Mouse (Mus musculus) kidney, embryonic 16.5 days (tissue): ENCODE data around the gene Gpr157. TPM values are rescaled to one million over a fixed set of nuclear protein-coding genes. Genes with fewer than 3 reads are reported as not detected.
A peak's percentile ranks its signal among the peaks of the same experiment; 100 is the strongest.

Source experiments
- ATAC-seq: fragments of 200-750 bp; cut with Nextera tagmentation; 2 replicates; pipeline ENCODE4 v1.8.0; 2017; ENCODE audit warnings: moderate TSS enrichment; ENCODE audit not compliant: low FRiP score, low TSS enrichment
- H3K27ac ChIP-seq: fragments of 300-500 bp; sonication (generic); 2 replicates; pipeline ENCODE4 v1.5.1; 2014; ENCODE audit warnings: low read length
- H3K27me3 ChIP-seq: fragments of 300-500 bp; sonication (generic); 2 replicates; pipeline ENCODE4 v1.6.1; 2014; ENCODE audit warnings: low read length, control low read depth, mixed read lengths; ENCODE audit not compliant: insufficient read depth
- H3K36me3 ChIP-seq: fragments of 300-500 bp; sonication (generic); 2 replicates; pipeline ENCODE4 v1.6.1; 2014; ENCODE audit warnings: low read length, control low read depth, mixed read lengths; ENCODE audit not compliant: insufficient read depth
- H3K4me1 ChIP-seq: fragments of 300-500 bp; sonication (generic); 2 replicates; pipeline ENCODE4 v1.6.1; 2014; ENCODE audit warnings: low read length, control low read depth, mixed read lengths; ENCODE audit not compliant: insufficient read depth
- H3K4me2 ChIP-seq: fragments of 300-500 bp; sonication (generic); replicated peaks from 2 replicates; pipeline ENCODE4 v1.6.1; 2014; ENCODE audit warnings: low read depth, low read length
- H3K4me3 ChIP-seq: fragments of 300-500 bp; sonication (generic); 2 replicates; pipeline ENCODE4 v1.5.1; 2014; ENCODE audit warnings: mild to moderate bottlenecking, low read length
- H3K9ac ChIP-seq: fragments of 300-500 bp; sonication (generic); replicated peaks from 2 replicates; pipeline ENCODE4 v1.6.1; 2014; ENCODE audit warnings: low read length
- H3K9me3 ChIP-seq: fragments of 300-500 bp; sonication (generic); 2 replicates; pipeline ENCODE4 v1.6.1; 2016; ENCODE audit warnings: low read length, control low read depth
- WGBS: fragments of 180-500 bp; shearing (Covaris S2); extraction: QIAGEN DNeasy Blood & Tissue Kit; methylation state at CpG from one replicate; pipeline ENCODE4 v1.1.7; 2014; 5-methylcytosine and 5-hydroxymethylcytosine counted together
- polyA plus RNA-seq: library from polyadenylated mRNA; unstranded; fragments of >200 nt; fragmentation: Nextera tagmentation; extraction: Ambion mirVana; gene quantifications from 2 replicates; pipeline ENCODE4 v1.2.1, GENCODE M21; 2015

The Gpr157 gene
- polyA plus RNA-seq, 1 experiment from 2014 or later, result 0.40 TPM

DNA sequence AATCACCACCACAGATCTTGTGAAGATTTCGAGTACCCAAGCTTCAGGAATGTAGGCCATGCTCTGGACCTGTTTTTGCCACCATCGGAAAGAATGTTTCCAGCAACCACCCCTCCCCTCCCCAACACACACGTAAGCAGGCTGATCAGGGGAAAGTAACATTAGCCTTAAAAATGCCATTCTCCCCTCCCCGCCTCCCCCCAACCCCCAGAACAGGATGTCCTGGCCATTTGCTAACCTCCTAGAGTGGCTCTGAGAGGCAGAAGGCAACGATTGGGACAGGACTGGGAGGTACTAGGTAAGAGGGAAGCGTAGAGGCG lies 364 bp upstream of the Gpr157 start:
- H3K36me3 ChIP-seq, result no peaks in the 10 kb centered on the region
- H3K9me3 ChIP-seq, result no peaks in the 10 kb centered on the region
- no peak for ATAC-seq
- no peaks in the 10 kb centered on the region; the same call in 1 of the 2 replicates for H3K27me3 ChIP-seq
- H3K4me2 ChIP-seq, result peak overlapping the region; percentile 100
- peak overlapping the region; percentile 70 for H3K4me3 ChIP-seq
- H3K4me1 ChIP-seq, result peaks cover 10% of the 10 kb centered on the region
- H3K27ac ChIP-seq, result no peak overlapping the region; the same call in 1 of the 2 replicates
- whole genome bisulfite sequencing, result 2% methylated on average over 7 of the region's 7 CpGs
- H3K9ac ChIP-seq, result peak overlapping the region; percentile 54; the same call in 1 of the 2 replicates

DNA sequence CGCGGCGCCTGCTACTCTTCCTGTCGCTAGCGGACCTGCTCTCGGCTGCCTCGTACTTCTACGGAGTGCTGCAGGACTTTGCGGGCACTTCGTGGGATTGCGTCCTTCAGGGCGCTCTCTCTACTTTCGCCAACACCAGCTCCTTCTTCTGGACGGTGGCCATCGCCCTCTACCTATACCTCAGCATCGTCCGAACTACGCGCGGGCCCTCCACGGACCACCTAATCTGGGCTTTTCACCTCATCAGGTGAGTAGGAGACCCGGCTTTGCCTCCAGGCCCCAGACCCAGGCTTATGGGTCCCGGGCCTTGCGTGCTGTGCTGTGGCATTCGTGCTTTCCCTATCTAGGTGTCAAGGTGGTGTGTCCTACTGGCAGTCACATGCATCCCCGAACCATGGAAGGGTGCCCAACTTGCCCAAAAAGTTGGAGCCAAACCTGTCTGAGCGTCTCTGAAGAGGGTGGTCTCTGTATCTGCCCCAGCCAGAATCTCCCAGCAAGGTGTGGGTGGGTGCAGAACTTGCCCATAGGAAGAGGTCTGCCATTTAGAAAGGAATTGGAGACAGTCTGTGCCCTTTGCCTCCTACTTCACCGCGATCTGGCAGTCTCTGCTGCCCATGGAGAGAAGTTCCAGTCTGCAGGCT lies 845 bp downstream of the Gpr157 start:
- Histone ChIP-seq H3K27me3 (no peaks in the 10 kb centered on the region; the same call in 1 of the 2 replicates), H3K4me1 (peaks cover 10% of the 10 kb centered on the region), H3K36me3 (no peaks in the 10 kb centered on the region), H3K4me2 (peak overlapping the region; percentile 100), H3K4me3 (peak overlapping the region; percentile 70), H3K27ac (peak overlapping the region; percentile 8; the same call in 1 of the 2 replicates), H3K9ac (peak overlapping the region; percentile 70), H3K9me3 (no peaks in the 10 kb centered on the region)
- ATAC-seq, result no peak
- 16% methylated on average over 29 of the region's 29 CpGs for WGBS

DNA sequence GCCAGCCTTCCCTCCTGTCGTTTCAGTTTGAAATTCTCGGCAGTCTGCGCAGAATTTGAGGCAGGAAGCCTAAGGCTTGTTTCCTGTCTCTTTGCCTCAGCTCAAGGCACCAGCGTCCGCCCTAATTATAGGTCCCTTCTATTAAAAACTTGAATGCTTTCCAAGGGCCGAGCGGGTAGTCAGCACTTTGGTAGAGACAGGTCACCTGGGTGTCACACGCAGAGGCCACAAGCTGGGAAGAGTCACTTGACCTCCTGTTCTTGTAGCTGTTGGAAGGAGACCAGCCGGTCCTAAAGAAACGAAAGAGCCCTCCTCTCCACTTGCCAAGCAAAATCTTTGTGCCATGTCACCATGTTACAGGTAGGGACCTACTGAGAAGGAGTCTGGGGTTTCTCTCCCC lies 2.0 kb downstream of the Gpr157 start:
- 68% methylated on average over 10 of the region's 10 CpGs for WGBS
- Histone ChIP-seq H3K9me3 (no peaks in the 10 kb centered on the region), H3K4me1 (peaks cover 19% of the 10 kb centered on the region), H3K27me3 (no peaks in the 10 kb centered on the region; the same call in 1 of the 2 replicates), H3K4me3 (no peak overlapping the region), H3K27ac (no peak overlapping the region), H3K9ac (no peak overlapping the region), H3K36me3 (no peaks in the 10 kb centered on the region), H3K4me2 (no peak overlapping the region; the same call in 1 of the 2 replicates)
- ATAC-seq, result no peak

DNA sequence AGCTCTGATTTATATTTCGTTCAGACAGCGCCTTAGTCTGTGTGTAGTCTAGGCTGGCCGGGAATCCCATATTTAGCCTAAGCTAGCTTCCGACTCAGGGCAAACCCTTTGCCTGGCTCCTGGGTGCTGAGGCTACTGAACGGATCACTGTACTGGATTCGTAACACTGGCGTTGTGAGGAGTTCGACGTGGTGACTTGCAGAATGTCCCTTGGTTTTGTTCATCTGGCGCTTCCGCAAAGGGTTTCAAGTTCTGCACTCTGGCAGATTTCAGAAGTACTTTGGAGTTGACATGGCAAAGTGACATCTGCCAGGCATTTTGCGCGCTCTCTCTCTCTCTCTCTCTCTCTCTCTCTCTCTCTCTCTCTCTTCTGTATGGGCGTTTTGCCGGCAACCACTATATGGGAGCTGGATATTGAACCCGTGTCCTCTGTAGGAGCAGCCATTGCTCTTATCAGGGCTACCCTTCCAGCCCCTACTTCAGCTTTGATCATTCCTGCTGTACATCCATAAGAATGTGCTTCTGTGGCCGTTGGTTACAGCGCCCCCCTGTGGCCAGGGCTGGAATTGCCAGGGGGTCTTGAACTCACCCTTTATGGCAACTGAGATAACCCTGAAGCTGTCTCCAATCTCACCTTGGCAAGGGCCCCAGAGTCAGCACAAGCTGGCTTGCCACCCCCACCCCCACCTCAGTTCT lies 4.9 kb downstream of the Gpr157 start:
- H3K36me3 ChIP-seq, result no peaks in the 10 kb centered on the region
- no peaks in the 10 kb centered on the region for H3K9me3 ChIP-seq
- H3K9ac ChIP-seq, result no peak overlapping the region
- ATAC-seq, result no peak
- no peaks in the 10 kb centered on the region; the same call in 1 of the 2 replicates for H3K27me3 ChIP-seq
- H3K4me3 ChIP-seq, result no peak overlapping the region
- no peak overlapping the region for H3K4me2 ChIP-seq
- 83% methylated on average over 18 of the region's 18 CpGs for WGBS
- no peak overlapping the region for H3K27ac ChIP-seq
- H3K4me1 ChIP-seq, result peaks cover 25% of the 10 kb centered on the region

DNA sequence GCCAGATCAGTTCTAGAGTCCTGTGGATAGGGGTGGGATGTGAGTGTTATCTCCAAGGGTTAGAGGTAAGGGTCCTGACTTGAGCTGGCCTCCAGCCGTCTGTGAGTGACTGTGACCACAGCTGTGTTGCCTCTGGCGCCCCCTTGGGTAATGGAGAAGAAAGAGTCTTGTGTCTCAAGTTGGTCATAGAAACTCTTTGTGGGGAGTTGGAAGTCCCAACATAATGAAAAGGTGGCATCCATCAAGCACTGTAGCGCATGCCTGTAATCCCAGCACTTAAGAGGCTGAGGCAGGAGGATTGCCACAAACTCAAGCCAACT lies 5.4 kb downstream of the Gpr157 start:
- WGBS, result 55% methylated on average over 3 of the region's 3 CpGs
- no peak overlapping the region for H3K9ac ChIP-seq

DNA sequence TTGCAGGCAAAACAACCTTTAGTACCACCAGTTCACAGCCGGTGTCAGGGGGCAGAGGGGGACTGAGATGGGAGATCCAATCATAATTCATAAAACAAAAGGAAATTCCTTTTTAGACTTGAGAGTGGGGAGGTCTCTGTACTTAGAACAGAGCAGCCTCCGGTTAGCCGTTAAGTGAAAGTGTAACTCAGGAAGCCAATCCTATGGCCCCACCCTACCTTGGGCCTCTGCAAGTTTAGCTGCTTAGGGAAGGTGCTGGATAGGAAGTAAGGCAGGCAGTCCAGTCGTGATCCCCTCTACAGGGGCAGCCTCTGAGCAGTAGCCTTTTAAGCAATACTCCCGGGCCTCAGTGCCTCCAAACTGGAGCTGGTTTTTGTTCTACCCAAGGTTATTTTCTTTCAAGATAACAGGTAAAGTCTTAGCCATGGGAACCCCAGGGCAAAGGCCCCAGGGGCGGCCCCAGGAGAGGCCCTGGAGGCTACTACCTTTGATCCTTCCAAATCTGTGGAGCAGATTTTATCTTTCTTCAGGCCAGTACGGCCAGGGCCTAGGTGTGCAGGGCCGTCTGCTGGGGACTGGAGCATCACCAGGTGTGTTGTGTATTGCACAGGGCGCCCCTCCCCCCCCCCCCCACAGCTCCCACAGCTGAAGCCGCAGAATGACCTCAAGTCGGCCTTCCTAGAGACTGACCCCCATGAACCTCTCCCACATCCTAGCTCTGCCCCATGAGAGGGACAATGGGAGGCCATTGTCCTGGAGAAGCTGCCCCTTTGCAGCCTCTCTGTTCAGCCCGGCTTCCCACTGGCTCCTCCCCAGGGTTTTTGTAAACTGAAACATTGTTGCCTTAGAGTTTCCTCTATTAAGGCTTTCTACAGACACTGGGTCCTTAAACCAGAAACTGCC lies 6.6 kb downstream of the Gpr157 start:
- no peak overlapping the region; the same call in 1 of the 2 replicates for H3K4me2 ChIP-seq
- ATAC-seq, result 0 out of 2 replicates have a peak, but pooled peaks have one; percentile 37
- H3K36me3 ChIP-seq, result no peaks in the 10 kb centered on the region
- no peaks in the 10 kb centered on the region for H3K9me3 ChIP-seq
- H3K4me1 ChIP-seq, result peaks cover 18% of the 10 kb centered on the region
- H3K4me3 ChIP-seq, result no peak overlapping the region
- 0 out of 2 replicates have a peak overlapping the region, but pooled peaks have one; percentile 24 for H3K9ac ChIP-seq
- no peak overlapping the region for H3K27ac ChIP-seq
- 29% methylated on average over 12 of the region's 12 CpGs for WGBS
- H3K27me3 ChIP-seq, result no peaks in the 10 kb centered on the region

More for the DNA sequence above, 5.4 kb downstream of the Gpr157 start:
- no peaks in the 10 kb centered on the region; the same call in 1 of the 2 replicates for H3K27me3 ChIP-seq
- H3K4me1 ChIP-seq, result peaks cover 25% of the 10 kb centered on the region
- no peak overlapping the region for H3K4me3 ChIP-seq
- H3K27ac ChIP-seq, result no peak overlapping the region
- ATAC-seq, result no peak
- H3K9me3 ChIP-seq, result no peaks in the 10 kb centered on the region
- no peak overlapping the region for H3K4me2 ChIP-seq
- H3K36me3 ChIP-seq, result no peaks in the 10 kb centered on the region

DNA sequence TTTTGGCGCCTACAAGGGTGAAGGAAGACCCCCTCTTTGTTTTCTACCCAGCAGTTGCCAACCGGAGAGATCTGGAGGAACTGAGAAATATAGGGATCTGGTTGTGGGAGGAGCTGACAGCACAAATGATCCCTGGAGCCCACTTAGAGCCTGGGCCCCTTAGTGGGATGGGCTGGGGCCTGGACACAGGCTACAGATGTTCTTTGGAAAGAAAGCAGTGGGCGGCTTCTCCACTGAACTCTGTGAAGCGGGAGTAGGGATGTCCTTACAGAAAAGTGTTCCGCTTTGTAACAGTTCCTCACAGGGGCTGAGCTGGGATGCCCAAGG lies 7.3 kb downstream of the Gpr157 start:
- Histone ChIP-seq H3K4me2 (no peak overlapping the region; the same call in 1 of the 2 replicates), H3K27ac (no peak overlapping the region), H3K36me3 (no peaks in the 10 kb centered on the region), H3K27me3 (no peaks in the 10 kb centered on the region), H3K4me3 (no peak overlapping the region), H3K9ac (0 out of 2 replicates have a peak overlapping the region, but pooled peaks have one; percentile 24), H3K9me3 (no peaks in the 10 kb centered on the region), H3K4me1 (peaks cover 18% of the 10 kb centered on the region)
- 0 out of 2 replicates have a peak, but pooled peaks have one; percentile 13 for ATAC-seq
- 40% methylated on average over 5 of the region's 5 CpGs for WGBS

DNA sequence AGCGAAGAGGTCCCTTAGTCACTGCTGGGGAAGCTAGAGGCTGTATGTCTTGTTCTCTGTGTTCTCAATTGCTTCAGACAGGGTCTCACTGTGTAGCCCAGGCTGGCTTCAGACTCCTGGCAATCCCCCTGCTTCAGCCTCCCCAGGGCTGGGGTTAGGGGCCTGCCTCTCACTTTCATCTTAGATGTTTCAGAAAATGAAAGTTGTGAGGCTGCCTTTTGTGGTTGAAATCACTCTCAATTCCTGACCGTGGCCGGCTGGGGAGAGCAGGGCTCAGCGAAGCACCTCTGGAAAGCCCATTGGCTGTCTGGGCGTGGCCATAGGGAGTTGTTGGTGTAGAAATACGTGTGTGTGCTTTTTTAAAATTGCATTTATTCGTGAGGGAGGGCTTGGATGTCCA lies 9.1 kb downstream of the Gpr157 start:
- Histone ChIP-seq H3K9me3 (no peaks in the 10 kb centered on the region), H3K27me3 (peaks cover 3% of the 10 kb centered on the region; the same call in 1 of the 2 replicates), H3K4me3 (no peak overlapping the region), H3K9ac (no peak overlapping the region), H3K36me3 (no peaks in the 10 kb centered on the region), H3K27ac (no peak overlapping the region), H3K4me1 (peaks cover 18% of the 10 kb centered on the region), H3K4me2 (no peak overlapping the region)
- ATAC-seq, result no peak
- WGBS, result 70% methylated on average over 7 of the region's 7 CpGs

DNA sequence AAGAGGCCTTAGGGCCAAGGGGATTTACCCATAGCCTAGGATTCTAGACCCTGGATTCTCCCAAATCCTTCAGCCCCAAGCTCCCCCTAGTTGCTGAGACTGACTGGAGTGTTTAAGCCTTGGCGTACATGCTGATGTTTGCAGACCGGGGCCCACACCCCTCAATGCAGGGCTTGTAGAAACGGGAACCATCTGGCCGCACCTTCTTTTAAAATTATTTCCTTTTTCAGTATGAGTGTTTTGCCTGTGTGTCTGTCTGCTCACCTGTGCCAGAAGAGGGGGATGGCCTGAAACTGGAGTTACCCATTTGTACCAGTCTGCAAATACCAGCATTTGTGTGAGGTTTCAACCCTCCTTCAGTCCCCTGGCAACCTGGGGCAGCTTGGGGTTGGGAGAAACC lies 10.7 kb downstream of the Gpr157 start:
- Histone ChIP-seq H3K9ac (no peak overlapping the region), H3K4me2 (no peak overlapping the region), H3K27me3 (peaks cover 3% of the 10 kb centered on the region; the same call in 1 of the 2 replicates), H3K27ac (no peak overlapping the region), H3K9me3 (no peaks in the 10 kb centered on the region), H3K4me3 (no peak overlapping the region), H3K4me1 (peaks cover 18% of the 10 kb centered on the region), H3K36me3 (no peaks in the 10 kb centered on the region)
- 81% methylated on average over 4 of the region's 4 CpGs for WGBS
- ATAC-seq, result no peak
